Mouse (Mus musculus): ENCODE measurements around the gene Mettl23.

DNA sequence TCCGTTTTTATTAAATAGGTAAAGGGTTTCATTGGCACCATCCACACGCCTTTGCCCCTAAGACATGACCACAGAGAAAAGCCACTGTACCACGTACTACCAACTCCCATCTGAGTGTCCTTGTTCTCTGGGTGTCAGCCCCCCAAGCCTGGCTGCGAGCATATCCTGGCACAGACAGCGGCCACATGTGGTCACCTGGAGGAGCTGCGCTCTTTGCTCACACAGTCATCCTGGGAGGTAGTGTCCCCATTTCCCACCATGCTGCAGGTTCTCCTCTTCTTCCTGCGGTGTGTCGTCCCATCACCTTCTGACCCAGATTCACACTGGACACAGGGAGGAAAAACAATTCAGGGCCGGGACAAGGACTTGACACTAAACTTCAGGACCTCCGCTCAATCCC is 5.6 kb upstream of the Mettl23 start:
- TF ChIP-seq POLR2A (IDR thresholded peaks at IDR 0.05; ENCODE audit: borderline replicate concordance, extremely low read depth, insufficient read depth, insufficient read length, poor library complexity, severe bottlenecking) (no peak), CTCF (IDR thresholded peaks at IDR 0.05; ENCODE audit: borderline replicate concordance, extremely low read depth, insufficient read depth, insufficient read length) (peak; percentile 10; the same call in 1 of the 2 replicates)
